Mouse (Mus musculus) macrophage (primary cell): ENCODE measurements around the gene Actr3. TPM values are rescaled to one million over a fixed set of nuclear protein-coding genes. Genes with fewer than 3 reads are reported as not detected.

ENCODE experiments used
- H3K27ac ChIP-seq: fragments of 350-480 bp; formaldehyde crosslinking; 2 replicates; pipeline ENCODE4 v1.9.0; 2021
- H3K36me3 ChIP-seq: fragments of 350-480 bp; formaldehyde crosslinking; 2 replicates; pipeline ENCODE4 v1.9.0; 2021; ENCODE audit errors: inconsistent target
- H3K4me3 ChIP-seq: fragments of 350-480 bp; formaldehyde crosslinking; 2 replicates; pipeline ENCODE4 v1.9.0; 2021; ENCODE audit errors: inconsistent target
- H3K79me2 ChIP-seq: fragments of 350-480 bp; formaldehyde crosslinking; 2 replicates; pipeline ENCODE4 v1.9.0; 2021; ENCODE audit errors: inconsistent target
- WGBS: methylation state at CpG from one replicate; pipeline ENCODE4 v1.1.7; 2026; ENCODE audit warnings: inconsistent platforms; ENCODE audit not compliant: missing documents; 5-methylcytosine and 5-hydroxymethylcytosine counted together
- polyA plus RNA-seq: library from polyadenylated mRNA; stranded (reverse); fragments of 250-400 nt; gene quantifications from 3 replicates; pipeline ENCODE4 v1.2.4, GENCODE M21; 2018; ENCODE audit warnings: inconsistent platforms

The Actr3 gene
- polyA plus RNA-seq, 1 experiment from 2014 or later = 1,117 TPM

DNA sequence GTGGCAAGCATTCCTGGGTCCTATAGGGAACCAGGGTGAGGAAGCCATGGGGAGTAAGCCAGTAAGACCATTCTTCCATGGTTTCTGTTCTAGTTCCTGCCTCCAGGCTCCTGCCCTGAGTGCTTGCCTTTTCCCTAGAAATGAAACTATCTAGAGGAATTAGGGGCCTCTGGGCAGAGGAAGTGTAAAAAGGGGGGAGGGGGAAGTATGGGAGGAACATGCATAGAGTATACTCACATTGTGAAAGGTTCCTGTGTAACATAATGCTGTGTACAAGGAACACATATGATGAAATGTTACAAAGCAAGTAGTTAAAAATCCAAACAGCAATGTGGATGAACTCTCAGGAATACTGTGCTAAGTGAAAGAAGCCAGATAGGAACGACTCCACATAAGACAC is 27.4 kb upstream of the Actr3 start:
- Histone ChIP-seq H3K79me2 (no peaks in the 10 kb centered on the region; the same call in 1 of the 2 replicates), H3K4me3 (no peak overlapping the region), H3K36me3 (no peaks in the 10 kb centered on the region), H3K27ac (peak overlapping the region; percentile 57)
- 80% methylated on average over 1 of the region's 1 CpGs for WGBS

DNA sequence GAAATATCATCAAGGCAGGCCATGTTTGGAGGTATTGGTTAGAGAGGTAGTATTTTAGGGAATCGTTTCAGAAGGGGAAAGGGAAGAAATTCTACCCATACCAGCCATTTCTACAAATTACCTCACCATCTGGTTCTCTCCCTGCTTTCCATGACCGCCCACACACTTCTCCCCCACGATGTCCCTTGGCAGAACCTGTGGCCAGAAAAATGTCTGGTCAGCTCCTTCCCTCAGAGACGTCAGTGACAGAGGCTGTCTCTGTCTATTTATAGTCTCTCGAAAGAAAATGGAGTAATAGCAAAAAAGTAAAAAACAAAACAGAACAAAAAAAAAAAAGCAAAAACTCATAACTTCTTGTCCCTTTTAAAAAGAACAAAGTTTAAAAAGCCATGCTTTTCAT is 23.0 kb upstream of the Actr3 start:
- Histone ChIP-seq H3K4me3 (no peak overlapping the region), H3K27ac (peak overlapping the region; percentile 52), H3K36me3 (no peaks in the 10 kb centered on the region), H3K79me2 (no peaks in the 10 kb centered on the region)
- 26% methylated on average over 5 of the region's 5 CpGs for WGBS

DNA sequence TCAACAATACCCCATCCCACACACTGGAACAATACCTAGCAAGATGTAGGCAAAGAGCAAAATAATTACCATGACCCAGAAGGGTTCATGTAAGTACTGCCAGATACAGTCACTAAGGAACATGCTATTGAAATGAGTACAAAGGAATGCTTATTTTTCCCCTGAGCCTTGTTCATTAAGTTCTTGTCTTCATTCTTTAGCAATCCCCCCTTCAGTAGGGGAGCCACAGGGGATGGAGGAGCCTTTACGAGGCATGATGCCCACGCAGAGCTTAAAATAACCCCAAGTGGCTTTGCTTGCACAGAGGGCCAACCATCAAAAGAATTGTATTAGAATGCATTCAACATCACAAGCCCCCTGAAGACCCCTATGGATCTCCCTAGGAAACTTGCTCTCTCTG is 19.6 kb upstream of the Actr3 start:
- Histone ChIP-seq H3K4me3 (no peak overlapping the region), H3K27ac (peak overlapping the region; percentile 62), H3K79me2 (no peaks in the 10 kb centered on the region), H3K36me3 (no peaks in the 10 kb centered on the region)
- 96% methylated on average over 2 of the region's 2 CpGs for WGBS

DNA sequence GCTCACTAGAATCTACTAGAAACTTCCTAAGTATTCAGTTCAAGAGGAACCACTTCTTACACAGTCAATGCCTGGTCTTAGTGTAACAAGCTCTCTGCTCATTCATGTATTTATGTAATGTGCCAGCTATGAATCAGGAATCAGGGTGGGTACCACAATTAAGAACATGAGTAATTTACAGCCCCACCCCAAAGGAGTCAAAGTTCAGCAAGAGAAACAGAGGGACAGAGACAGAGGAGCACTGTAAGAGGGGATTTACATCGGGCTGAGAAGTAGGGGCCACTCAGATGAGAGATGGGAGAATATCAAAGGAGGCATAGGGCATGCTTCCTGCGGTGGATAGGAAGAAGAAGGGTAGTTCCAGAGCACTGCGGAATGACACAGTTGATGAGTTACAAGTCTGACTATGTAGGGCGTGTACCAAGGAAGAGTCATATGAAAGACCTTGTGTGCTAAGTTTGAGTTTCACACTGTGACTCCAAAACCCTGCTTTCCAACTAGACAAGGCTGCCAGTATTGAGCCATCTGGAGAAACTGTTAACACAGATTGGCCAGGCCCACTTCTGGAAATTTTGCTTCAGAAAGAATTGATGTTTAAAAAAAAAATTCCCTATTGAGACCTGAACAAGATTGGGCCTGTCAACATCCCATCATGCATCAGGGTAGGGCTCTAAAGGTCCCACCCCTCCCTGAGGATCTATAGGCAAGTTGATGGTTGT is 14.9 kb upstream of the Actr3 start:
- Histone ChIP-seq H3K79me2 (no peaks in the 10 kb centered on the region), H3K4me3 (no peak overlapping the region), H3K36me3 (no peaks in the 10 kb centered on the region), H3K27ac (no peak overlapping the region)
- 94% methylated on average over 3 of the region's 4 CpGs for WGBS

DNA sequence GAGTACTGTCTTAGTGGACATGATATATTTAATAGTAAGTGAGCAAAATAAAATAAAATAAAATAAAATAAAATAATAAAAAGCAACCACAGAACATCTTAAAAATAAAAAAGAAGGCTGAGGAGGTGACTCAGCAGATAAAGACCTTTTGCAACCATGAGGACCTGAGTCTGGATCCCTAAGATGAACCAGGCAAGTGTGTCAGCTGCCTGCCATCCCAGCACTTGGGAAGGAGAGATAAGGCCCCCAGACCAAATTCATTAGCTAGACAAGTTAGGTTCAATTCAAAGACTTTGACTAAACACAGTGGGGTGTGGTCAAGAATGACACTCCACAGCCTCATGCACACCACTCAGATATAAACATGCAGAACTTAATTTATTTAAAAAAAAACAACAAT is 12.4 kb upstream of the Actr3 start:
- Histone ChIP-seq H3K27ac (no peak overlapping the region), H3K36me3 (no peaks in the 10 kb centered on the region), H3K4me3 (no peak overlapping the region), H3K79me2 (no peaks in the 10 kb centered on the region)

DNA sequence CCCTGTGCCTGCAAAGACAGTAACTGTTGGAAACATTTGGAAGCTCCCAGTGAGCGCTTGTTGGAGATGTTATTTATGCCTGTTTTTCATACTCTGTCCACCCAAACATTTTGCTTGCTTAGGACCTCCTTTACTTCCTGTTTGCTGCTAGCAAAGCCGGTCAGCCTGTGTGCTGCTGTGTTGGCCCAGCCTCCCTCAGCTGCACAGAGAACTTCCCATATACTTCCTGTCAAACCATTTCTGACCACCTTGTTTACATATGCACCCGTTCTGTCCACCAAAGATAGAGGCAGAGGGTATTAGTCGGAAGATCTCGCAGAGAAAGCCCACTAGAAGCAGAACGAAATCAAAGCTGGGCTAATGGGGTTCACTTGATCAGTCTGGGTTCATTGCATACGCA is 6.2 kb upstream of the Actr3 start:
- peak overlapping the region; percentile 87 for H3K27ac ChIP-seq
- H3K4me3 ChIP-seq = no peak overlapping the region
- no peaks in the 10 kb centered on the region for H3K36me3 ChIP-seq
- peaks cover 1% of the 10 kb centered on the region; the same call in 1 of the 2 replicates for H3K79me2 ChIP-seq
- WGBS = 4% methylated on average over 7 of the region's 7 CpGs

DNA sequence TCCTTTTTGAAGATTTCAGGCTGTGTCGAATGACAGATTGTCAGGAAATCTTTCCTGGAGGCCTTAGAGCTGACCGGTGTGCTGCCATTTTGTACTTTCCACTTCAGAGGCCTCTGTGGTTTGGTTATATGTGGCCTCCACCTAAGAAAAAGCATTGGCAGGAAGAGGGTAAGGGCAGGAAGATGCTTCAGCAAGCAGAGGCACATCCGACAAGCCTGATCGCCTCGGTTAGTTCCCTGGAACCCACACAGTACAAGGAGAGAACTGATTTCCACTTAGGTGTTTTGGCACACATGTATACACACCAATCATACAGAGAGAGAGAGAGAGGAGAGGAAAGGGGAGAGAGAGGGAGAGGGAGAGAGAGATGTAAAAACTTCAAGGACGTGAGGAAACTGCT is 5.7 kb upstream of the Actr3 start:
- 28% methylated on average over 6 of the region's 6 CpGs for WGBS
- Histone ChIP-seq H3K4me3 (no peak overlapping the region), H3K79me2 (peaks cover 5% of the 10 kb centered on the region; the same call in 1 of the 2 replicates), H3K36me3 (no peaks in the 10 kb centered on the region), H3K27ac (peak overlapping the region; percentile 87)

DNA sequence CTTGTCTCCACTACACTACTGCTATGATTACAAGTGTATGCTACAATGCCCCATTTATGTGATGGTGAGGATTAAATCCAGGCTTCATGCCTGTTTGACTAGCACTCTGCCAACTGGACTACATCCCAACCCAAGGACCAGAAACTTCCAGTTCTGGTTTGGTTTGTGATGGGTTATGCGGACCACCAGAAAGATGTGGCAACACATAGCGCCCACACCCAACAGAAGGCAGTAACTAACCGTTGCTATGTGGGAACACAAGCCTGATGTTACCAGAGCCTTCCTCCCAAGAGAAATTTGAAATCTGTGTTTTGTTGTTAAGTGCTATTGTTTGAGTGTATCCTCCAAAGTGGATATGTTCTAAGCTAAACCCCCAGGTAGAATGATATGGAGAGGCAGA is 4.0 kb upstream of the Actr3 start:
- peaks cover 15% of the 10 kb centered on the region; the same call in 1 of the 2 replicates for H3K79me2 ChIP-seq
- no peaks in the 10 kb centered on the region for H3K36me3 ChIP-seq
- no peak overlapping the region for H3K4me3 ChIP-seq
- 79% methylated on average over 2 of the region's 3 CpGs for WGBS
- no peak overlapping the region for H3K27ac ChIP-seq

DNA sequence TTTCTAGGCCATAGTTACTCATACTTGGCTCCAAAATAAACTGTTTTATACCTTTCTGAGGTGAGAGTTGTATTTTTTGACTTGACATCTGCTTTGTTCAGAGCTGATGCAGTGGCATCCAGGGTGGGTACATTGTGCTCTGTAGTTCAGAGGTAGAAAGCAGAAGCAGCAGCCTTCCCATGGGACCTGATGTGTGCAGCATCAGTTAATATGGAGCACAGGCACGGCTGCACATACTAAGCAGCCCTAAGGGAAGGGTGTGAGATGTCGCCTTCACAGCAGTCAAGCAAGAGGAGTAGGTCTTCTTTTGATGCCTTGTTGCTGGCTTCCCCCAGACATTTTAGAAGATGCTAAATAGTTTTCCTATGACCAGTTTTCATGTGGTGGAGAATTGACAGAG is 3.3 kb upstream of the Actr3 start:
- Histone ChIP-seq H3K36me3 (no peaks in the 10 kb centered on the region), H3K79me2 (peaks cover 22% of the 10 kb centered on the region), H3K27ac (no peak overlapping the region), H3K4me3 (no peak overlapping the region)
- 90% methylated on average over 2 of the region's 2 CpGs for WGBS

DNA sequence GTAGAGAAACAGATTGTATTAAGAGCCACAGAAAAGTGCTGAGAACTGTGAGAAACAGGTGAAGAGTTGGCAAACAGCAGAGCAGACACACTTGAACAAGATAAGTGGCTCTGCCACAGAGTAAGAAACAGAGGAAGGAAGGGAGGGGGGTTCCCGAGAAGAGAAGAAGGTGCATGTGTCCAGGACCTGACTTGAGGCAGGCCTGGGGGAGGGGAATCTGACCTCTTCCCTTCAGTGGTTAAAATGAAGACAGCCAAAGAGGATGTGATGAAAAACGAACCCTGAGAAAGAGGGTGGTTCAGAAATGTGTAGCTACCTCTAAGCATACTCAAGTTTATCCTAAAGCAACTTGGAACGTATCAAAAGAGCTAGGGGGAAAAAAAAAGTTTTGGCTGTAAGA is 2.4 kb upstream of the Actr3 start:
- WGBS = 10% methylated on average over 3 of the region's 3 CpGs
- no peak overlapping the region for H3K27ac ChIP-seq
- no peaks in the 10 kb centered on the region for H3K36me3 ChIP-seq
- no peak overlapping the region for H3K4me3 ChIP-seq
- peaks cover 31% of the 10 kb centered on the region for H3K79me2 ChIP-seq

DNA sequence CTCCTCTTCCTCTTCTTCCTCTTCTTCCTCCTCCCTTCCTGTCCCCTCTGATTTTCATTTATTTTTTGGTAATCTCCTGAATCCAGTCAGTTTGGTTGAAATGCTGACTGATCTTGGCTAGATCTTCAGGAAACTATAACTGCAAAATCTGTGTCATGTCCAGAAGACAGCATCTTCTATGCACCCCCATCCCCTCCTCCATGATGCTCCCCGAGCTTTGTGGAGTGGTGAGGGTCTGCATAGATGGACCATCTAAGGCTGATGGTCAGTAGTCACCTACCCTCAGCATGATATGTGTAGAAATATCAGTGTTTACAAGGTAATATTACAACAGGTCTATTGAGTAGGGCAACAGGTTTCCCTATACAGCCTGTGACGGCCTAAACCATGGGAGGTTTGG is 1.6 kb upstream of the Actr3 start:
- Histone ChIP-seq H3K4me3 (no peak overlapping the region), H3K79me2 (peaks cover 39% of the 10 kb centered on the region), H3K27ac (no peak overlapping the region), H3K36me3 (no peaks in the 10 kb centered on the region)
- 92% methylated on average over 2 of the region's 2 CpGs for WGBS

DNA sequence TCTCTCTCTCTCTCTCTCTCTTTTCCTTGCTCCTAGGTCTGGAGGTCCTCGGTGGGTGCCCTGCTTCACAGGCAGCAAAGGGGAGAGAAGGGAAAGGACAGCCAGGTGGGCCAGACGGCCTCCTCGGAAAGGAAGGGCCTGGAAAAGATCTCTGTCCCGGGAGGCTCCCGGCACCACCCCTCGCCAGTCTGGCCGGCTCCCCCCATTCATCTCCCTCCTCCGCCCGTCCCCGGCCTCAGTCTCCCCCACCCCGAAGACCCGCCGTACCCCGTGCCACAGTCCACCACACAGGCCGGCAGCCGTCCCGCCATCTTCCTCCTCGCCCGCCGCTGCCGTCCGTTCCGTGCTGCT is 534 bp downstream of the Actr3 start:
- 0% methylated on average over 8 of the region's 23 CpGs for whole genome bisulfite sequencing
- H3K27ac ChIP-seq = peak overlapping the region; percentile 96
- H3K4me3 ChIP-seq = peak overlapping the region; percentile 72

DNA sequence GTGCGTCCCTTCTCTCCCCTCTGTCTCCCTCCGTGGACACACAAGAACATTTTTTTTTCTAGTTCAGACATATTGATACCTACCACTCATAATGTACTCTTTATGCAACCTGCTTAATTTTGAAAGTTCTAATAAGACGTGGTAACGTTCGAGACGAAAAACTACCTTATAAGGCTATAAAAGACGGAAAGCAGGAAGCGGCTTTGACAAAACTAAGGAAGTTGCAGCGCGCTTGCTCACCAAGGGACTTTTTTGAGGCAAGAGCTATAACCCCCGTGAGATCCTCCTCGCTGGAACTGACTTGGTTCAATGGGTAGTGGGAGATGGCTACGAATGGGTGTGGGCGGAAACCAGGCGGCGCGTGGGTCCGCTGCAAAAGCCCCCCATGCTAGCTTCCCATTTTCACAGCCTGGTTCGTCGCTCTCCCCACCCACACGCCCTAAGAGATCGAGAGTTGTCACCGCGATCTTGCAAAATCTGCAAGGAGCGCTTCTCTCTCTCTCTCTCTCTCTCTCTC is 984 bp downstream of the Actr3 start:
- Histone ChIP-seq H3K4me3 (peak overlapping the region; percentile 72), H3K27ac (peak overlapping the region; percentile 96), H3K36me3 (no peaks in the 10 kb centered on the region), H3K79me2 (peaks cover 65% of the 10 kb centered on the region)
- under 1% methylated on average over 25 of the region's 25 CpGs for WGBS

More for the DNA sequence above, 534 bp downstream of the Actr3 start:
- Histone ChIP-seq H3K36me3 (no peaks in the 10 kb centered on the region), H3K79me2 (peaks cover 60% of the 10 kb centered on the region)

DNA sequence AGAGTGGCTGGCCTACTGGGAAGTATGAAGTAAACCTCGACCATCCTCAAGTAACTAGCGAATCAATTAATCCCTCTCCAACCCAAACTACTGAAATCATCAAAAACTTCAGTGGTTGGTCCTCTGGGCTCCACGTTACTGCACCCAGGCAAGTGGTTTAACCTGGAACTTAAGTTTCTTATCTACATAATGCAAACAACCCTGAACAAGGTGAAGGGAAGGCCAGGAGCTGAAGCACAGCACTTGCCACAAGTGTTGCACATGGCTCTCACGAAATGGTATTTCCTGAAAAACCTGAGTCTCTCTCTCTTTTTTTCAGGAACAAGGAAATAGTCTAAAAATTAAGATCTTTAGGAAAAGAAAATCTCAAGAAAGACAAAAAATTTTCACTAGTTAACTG is 4.2 kb downstream of the Actr3 start:
- Histone ChIP-seq H3K79me2 (peaks cover 92% of the 10 kb centered on the region), H3K4me3 (peak overlapping the region; percentile 72; the same call in 1 of the 2 replicates), H3K27ac (no peak overlapping the region), H3K36me3 (no peaks in the 10 kb centered on the region)
- 37% methylated on average over 4 of the region's 4 CpGs for WGBS

DNA sequence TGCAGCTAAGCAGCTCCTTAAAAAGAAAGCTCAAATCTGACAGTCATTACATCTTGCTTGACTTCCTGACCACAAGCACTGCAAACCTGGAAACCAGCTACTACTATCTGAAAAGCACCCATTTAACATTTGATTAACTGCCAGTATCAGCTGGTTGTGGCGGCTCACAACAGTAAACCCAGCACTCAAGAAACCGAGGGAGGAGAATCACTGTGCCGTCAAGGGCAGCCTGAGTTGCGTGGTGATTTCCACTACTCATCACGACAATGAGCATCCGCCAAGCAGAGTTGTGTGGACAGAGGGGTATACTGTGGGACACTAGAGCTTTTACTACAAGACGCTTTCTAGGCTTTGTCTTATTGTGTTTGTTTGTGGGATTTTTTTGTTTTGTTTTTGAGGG is 4.8 kb downstream of the Actr3 start:
- Histone ChIP-seq H3K4me3 (no peak overlapping the region), H3K27ac (0 out of 2 replicates have a peak overlapping the region, but pooled peaks have one; percentile 14), H3K36me3 (no peaks in the 10 kb centered on the region), H3K79me2 (peaks cover 94% of the 10 kb centered on the region)
- 23% methylated on average over 7 of the region's 7 CpGs for WGBS

DNA sequence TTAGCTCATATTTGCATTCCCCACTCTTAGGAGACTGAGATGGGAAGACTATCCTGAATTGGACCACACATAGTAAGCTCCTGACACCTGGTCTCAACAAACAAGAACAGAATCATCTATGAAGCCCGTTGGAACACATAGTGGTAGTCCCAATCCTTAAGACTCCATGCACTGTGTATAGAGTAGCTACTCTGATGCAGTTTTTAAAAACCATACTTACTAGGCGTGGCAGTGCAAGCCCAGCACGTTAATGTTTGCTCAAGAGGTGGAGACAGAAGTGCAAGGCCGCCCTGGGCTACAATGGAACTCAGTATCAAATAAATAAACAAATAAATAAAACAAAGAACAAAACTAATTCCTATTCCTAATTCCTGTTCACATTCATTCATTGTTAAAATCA is 5.5 kb downstream of the Actr3 start:
- H3K27ac ChIP-seq = no peak overlapping the region
- no peaks in the 10 kb centered on the region for H3K36me3 ChIP-seq
- WGBS = 69% methylated on average over 4 of the region's 4 CpGs
- no peak overlapping the region for H3K4me3 ChIP-seq
- peaks cover 100% of the 10 kb centered on the region for H3K79me2 ChIP-seq
